Mouse (Mus musculus) thymus, adult 2 months (tissue): ENCODE measurements around the gene Arl5c. TPM values are rescaled to one million over a fixed set of nuclear protein-coding genes. Genes with fewer than 3 reads are reported as not detected.

Experiments used
- DNase-seq: peaks from one replicate; pipeline ENCODE4 v3.0.0; 2021
- H3K27ac ChIP-seq: fragments of 200-500 bp; 2 replicates; pipeline ENCODE4 v1.5.1; 2012; ENCODE audit warnings: low read length, control low read depth; ENCODE audit not compliant: control insufficient read depth, insufficient read depth
- H3K27me3 ChIP-seq: fragments of 200-500 bp; 2 replicates; pipeline ENCODE4 v1.6.1; 2012; ENCODE audit warnings: mild to moderate bottlenecking, low read length, moderate library complexity, mixed read lengths; ENCODE audit not compliant: control insufficient read depth, insufficient read depth
- H3K36me3 ChIP-seq: fragments of 200-500 bp; 2 replicates; pipeline ENCODE4 v1.6.1; 2012; ENCODE audit warnings: mild to moderate bottlenecking, low read length, moderate library complexity; ENCODE audit not compliant: control insufficient read depth, insufficient read depth
- H3K4me1 ChIP-seq: fragments of 200-500 bp; replicated peaks from 2 replicates; pipeline ENCODE4 v1.6.1; 2012; ENCODE audit warnings: low read length; ENCODE audit not compliant: control insufficient read depth, insufficient read depth
- H3K4me3 ChIP-seq: fragments of 200-500 bp; 2 replicates; pipeline ENCODE4 v1.5.1; 2012; ENCODE audit warnings: mild to moderate bottlenecking, low read length, control low read depth, moderate library complexity; ENCODE audit not compliant: control insufficient read depth, insufficient read depth
- CTCF ChIP-seq: fragments of 200-500 bp; IDR thresholded peaks from 2 replicates; pipeline ENCODE4 v1.5.1; 2012; ENCODE audit warnings: mild to moderate bottlenecking, control low read depth, low read length, moderate library complexity, borderline replicate concordance; ENCODE audit not compliant: control insufficient read depth, poor library complexity, insufficient read depth; ENCODE audit errors: extremely low read depth
- POLR2A ChIP-seq: fragments of 200-500 bp; IDR thresholded peaks from 2 replicates; pipeline ENCODE4 v1.6.1; 2012; ENCODE audit warnings: mild to moderate bottlenecking, low read length, control low read depth, moderate library complexity; ENCODE audit not compliant: control insufficient read depth, poor library complexity, insufficient read depth; ENCODE audit errors: extremely low read depth
- WGBS: fragments of 180-500 bp; shearing (Covaris S2); methylation state at CpG from one replicate; pipeline ENCODE4 v1.1.7; 2018; 5-methylcytosine and 5-hydroxymethylcytosine counted together
- polyA plus RNA-seq: library from polyadenylated mRNA; depleted of rRNA; stranded (reverse); fragments of >200 nt; gene quantifications from 2 replicates; pipeline ENCODE4 v1.2.3, GENCODE M21; 2012

Gene Arl5c
- polyA plus RNA-seq, 1 experiment, result 217 TPM

DNA sequence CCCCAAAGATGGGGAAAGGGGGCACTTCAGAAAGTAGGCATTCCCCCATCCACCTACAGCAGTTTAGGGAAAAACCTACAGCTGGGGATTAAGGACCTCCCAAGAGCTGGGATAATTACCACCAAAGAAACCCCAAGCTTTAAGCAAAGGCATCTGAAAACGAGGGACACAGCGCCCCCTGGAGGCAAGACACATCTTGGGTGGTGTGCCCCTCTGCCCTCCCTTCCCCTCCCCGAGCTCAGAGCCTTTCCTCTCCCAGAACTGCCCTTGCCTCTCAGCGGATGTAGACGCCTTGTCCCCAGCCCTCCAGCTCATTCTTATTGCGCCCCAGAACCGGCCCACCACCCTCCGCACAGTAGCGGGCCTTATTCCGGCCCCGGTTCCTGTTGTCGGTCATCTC is 6.6 kb upstream of the Arl5c start:
- Histone ChIP-seq H3K36me3 (no peaks in the 10 kb centered on the region), H3K4me3 (peak overlapping the region; percentile 26), H3K27me3 (no peaks in the 10 kb centered on the region), H3K4me1 (peaks cover 55% of the 10 kb centered on the region), H3K27ac (peak overlapping the region; percentile 99)
- TF ChIP-seq CTCF, result peak; percentile 83; the same call in 1 of the 2 replicates
- TF ChIP-seq POLR2A, result no peak; the same call in 1 of the 2 replicates
- 55% methylated on average over 12 of the region's 12 CpGs for WGBS
- peak; percentile 94 for DNase-seq

- DNase-seq, result no peak
- Histone ChIP-seq H3K4me1 (peaks cover 61% of the 10 kb centered on the region), H3K27me3 (no peaks in the 10 kb centered on the region), H3K4me3 (peak overlapping the region; percentile 26), H3K36me3 (no peaks in the 10 kb centered on the region), H3K27ac (peak overlapping the region; percentile 99)
- 43% methylated on average over 6 of the region's 6 CpGs for WGBS
- no peak for TF ChIP-seq POLR2A
- no peak for TF ChIP-seq CTCF
These were observed 6.0 kb upstream of the Arl5c start for GRCm38 (mm10) chr11:98001986-98002385.

GRCm38 (mm10) chr11:98001351-98001824 is 5.4 kb upstream of the Arl5c start:
- WGBS, result 4% methylated on average over 11 of the region's 11 CpGs
- peak overlapping the region; percentile 26 for H3K4me3 ChIP-seq
- no peaks in the 10 kb centered on the region for H3K36me3 ChIP-seq
- H3K4me1 ChIP-seq, result peaks cover 66% of the 10 kb centered on the region
- peak; percentile 83 for DNase-seq
- H3K27me3 ChIP-seq, result no peaks in the 10 kb centered on the region
- TF ChIP-seq CTCF (no peak), POLR2A (no peak)
- peak overlapping the region; percentile 99 for H3K27ac ChIP-seq

- peak overlapping the region; percentile 99 for H3K27ac ChIP-seq
- no peak overlapping the region; the same call in 1 of the 2 replicates for H3K4me3 ChIP-seq
- H3K4me1 ChIP-seq, result peaks cover 67% of the 10 kb centered on the region
- TF ChIP-seq CTCF, result no peak
- peak; percentile 67; the same call in 1 of the 2 replicates for TF ChIP-seq POLR2A
- H3K27me3 ChIP-seq, result no peaks in the 10 kb centered on the region
- DNase-seq, result peak; percentile 90
- H3K36me3 ChIP-seq, result no peaks in the 10 kb centered on the region
- 6% methylated on average over 7 of the region's 7 CpGs for WGBS
These were observed 4.6 kb upstream of the Arl5c start for GRCm38 (mm10) chr11:98000378-98001140.

- Histone ChIP-seq H3K4me3 (peak overlapping the region; percentile 4; the same call in 1 of the 2 replicates), H3K4me1 (peaks cover 67% of the 10 kb centered on the region), H3K27ac (peak overlapping the region; percentile 99), H3K36me3 (no peaks in the 10 kb centered on the region), H3K27me3 (no peaks in the 10 kb centered on the region)
- no peak for DNase-seq
- TF ChIP-seq POLR2A (no peak), CTCF (no peak)
- WGBS, result 17% methylated on average over 5 of the region's 5 CpGs
These were observed 3.8 kb upstream of the Arl5c start for GRCm38 (mm10) chr11:97999748-98000147.

DNA sequence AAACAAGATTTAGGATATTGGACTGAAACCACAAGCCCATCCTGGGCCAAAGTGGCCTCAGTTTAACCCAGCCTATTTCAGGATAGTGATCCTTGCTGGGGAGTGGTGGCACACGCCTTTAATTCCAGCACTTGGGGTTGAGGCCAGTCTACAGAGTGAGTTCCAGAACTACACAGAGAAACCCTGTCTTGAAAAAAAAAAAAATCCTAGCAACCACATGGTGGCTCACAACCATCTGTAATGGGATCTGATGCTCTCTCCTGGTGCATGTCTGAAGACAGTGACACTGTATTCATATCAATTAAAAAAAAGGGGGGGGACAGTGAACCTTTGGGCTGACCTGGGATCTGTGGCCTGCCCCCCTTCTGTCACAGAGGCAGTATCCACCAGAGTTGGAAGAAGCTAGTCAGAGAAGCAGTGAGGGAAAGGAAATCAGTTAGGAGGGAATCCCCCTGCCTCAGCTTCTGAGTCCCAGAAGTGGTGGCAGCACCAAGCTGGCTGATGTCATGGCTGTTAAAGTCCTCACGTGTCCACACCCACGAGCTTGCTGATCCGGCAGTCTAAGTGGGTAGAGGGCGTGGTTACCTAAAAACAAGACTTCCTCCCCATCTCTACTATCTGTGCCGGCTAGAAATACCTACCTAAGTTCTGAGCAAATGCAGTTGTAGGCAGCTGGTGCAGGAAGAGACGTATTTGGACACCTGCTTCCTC is 3.1 kb upstream of the Arl5c start:
- TF ChIP-seq CTCF (no peak), POLR2A (0 out of 2 replicates have a peak, but pooled peaks have one; percentile 43)
- Histone ChIP-seq H3K4me1 (peaks cover 69% of the 10 kb centered on the region), H3K4me3 (no peak overlapping the region), H3K36me3 (no peaks in the 10 kb centered on the region), H3K27ac (peak overlapping the region; percentile 99), H3K27me3 (no peaks in the 10 kb centered on the region)
- WGBS, result 9% methylated on average over 7 of the region's 7 CpGs
- peak; percentile 73 for DNase-seq
